Mouse (Mus musculus): Measurements from ENCODE around the gene Lztr1.
"Not testable (repeated sequence)": the region's sequence is repeated elsewhere in the genome, so short reads cannot be mapped to it uniquely, and the experiment has no call there.

The Lztr1 gene

GRCm38 (mm10) chr16:17499249-17499883 is 9.1 kb upstream of the Lztr1 start:
- in situ Hi-C loops (cut with MboI; ENCODE audit: unreplicated experiment in 2 of 2): no loop called here

DNA sequence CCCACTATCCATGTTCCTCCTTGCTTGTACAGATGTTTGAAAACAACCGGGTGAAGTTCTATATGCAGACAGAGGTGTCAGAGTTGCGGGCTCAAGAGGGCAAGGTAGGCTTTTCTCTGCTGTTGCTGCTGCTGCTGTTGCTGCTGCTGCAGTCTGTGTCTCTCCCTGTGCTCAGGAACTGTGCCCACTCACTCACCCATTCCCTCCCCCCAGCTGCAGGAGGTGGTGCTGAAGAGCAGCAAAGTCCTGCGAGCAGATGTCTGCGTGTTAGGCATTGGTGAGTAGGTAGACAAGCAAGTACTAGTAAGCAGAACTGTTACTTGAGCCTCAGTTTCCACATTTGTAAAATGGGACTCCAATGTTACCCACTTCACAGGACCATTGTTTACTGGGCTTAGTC is 5.8 kb upstream of the Lztr1 start:
- in situ Hi-C loops (cut with MboI; ENCODE audit: unreplicated experiment in 2 of 2): no loop called here

- in situ Hi-C loops (cut with MboI; ENCODE audit: unreplicated experiment in 2 of 2): no loop called here
Observed at GRCm38 (mm10) chr16:17507018-17507552, 1.4 kb upstream of the Lztr1 start.

DNA sequence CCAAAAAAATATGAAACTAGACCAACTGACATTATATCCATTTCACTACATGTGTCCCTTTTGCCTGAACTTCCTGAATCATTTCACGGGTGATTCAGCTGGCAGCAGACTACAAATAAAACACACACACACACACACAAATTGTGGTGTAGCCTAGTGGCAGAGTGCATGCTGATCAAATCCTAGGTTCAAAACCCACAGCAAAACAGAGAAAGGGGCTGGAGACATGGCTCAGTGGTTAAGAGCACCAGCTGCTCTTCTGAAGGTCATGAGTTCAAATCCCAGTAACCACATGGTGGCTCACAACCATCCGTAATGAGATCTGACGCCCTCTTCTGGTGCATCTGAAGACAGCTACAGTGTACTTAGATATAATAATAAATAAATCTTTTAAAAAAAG is 457 bp upstream of the Lztr1 start:
- in situ Hi-C loops (cut with MboI; ENCODE audit: unreplicated experiment in 2 of 2): not testable (repeated sequence)

- in situ Hi-C loops (cut with MboI; ENCODE audit: unreplicated experiment in 2 of 2): no loop called here
Observed at GRCm38 (mm10) chr16:17509240-17509597, 731 bp downstream of the Lztr1 start.

DNA sequence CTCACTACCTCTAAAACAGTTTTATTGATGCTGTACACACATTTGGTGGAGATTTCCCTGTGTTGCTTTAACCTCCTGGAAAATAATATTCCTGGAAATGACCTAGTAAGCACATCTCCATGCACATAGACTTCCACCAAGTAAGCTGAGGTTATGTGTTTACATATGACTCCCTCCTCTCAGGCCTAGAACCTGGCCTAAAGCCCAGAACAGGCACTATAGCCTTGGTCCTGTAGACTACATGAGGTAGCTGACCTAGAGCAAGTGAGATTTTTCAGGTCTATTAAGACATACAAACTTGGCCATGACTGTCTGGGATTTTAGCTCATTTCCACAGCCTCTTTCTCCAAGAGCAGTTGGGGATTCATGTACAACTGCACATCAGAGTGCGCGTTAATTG is 1.7 kb downstream of the Lztr1 start:
- in situ Hi-C loops (cut with MboI; ENCODE audit: unreplicated experiment in 2 of 2): no loop called here

DNA sequence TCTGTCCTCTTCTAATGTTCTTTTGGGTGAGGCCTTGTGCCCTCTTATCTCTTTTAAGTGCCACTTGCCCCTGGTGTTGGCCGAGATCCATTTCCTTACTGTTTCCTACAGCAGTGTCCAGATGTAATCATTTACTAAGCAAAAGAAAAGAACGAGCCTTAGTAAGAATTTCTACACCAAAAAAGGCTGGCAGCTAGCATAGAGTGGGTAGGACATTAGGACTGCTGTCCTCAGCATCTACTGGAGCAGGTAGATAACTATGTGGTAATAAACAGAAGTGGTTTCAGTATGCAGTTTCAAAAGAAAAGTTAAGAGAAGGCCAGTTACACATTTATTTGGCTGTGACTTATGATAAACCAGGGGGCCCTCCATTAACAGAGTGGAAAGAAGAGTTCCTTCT is 2.2 kb downstream of the Lztr1 start:
- in situ Hi-C loops (cut with MboI; ENCODE audit: unreplicated experiment in 2 of 2): no loop called here

- in situ Hi-C loops (cut with MboI; ENCODE audit: unreplicated experiment in 2 of 2): no loop called here
Observed at GRCm38 (mm10) chr16:17511431-17511830, 2.9 kb downstream of the Lztr1 start.

DNA sequence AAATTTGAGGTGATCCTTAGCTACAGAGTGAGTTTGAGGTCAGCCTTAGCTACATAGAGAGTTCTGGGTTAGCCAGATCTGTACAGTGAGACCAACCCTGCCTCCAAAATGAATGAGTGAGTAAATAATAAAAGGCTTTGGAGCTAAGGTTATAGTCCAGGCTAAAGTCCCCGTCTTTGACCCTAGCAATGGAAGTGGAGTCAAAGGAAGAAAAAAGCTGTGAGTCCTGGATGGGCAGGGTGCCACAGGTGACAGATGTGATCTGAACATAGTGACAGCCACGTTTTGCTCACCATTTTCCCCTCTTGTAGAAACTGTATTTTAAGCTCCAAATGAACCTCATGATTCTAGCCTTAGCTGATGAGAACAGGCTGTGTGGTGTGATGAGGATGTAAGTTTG is 10.4 kb downstream of the Lztr1 start:
- in situ Hi-C loops (cut with MboI; ENCODE audit: unreplicated experiment in 2 of 2): no loop called here

- in situ Hi-C loops (cut with MboI; ENCODE audit: unreplicated experiment in 2 of 2): no loop called here
Observed at GRCm38 (mm10) chr16:17524156-17524555, 15.7 kb downstream of the Lztr1 start.

GRCm38 (mm10) chr16:17525524-17525923 is 17.0 kb downstream of the Lztr1 start:
- in situ Hi-C loops (cut with MboI; ENCODE audit: unreplicated experiment in 2 of 2): no loop called here

DNA sequence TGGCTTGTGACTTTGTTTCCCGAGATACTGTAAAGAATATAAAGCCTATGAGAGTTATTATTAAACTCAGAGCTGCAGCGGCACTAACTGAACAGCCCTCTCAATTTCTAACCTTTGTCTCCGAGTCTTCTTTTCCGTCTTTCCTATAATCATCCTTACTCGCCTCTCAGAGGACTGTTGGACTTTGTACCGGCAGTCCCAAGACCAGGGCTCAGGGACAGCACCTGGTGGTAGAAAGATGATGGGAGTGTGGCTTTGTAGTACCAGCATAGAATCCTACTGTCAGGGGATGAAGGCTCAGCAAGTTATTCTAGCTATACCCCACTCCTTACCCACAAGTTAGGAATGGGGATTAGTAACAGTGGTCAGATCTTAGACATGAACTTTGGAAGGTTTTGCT is 17.7 kb downstream of the Lztr1 start:
- in situ Hi-C loops (cut with MboI; ENCODE audit: unreplicated experiment in 2 of 2): no loop called here

DNA sequence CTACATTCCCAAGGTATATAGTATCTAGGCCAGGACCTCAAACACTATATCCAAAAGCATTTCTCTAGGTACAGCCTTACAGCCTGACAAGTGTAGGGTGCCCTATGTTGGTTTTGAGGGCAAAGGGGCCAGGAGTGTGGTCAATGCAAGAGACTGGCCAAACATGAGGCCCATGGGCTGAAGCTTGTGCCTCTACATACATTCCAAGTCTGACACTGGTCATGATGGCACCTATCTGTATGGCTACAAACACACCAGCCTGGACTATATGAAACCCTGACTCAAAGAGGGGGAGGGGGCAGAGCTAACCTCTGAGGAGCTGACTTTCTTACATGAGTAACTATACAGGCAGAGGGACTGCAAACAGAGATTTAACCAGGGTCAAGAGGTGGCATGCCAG is 19.1 kb downstream of the Lztr1 start:
- in situ Hi-C loops (cut with MboI; ENCODE audit: unreplicated experiment in 2 of 2): no loop called here

GRCm38 (mm10) chr16:17528276-17528675 is 19.8 kb downstream of the Lztr1 start:
- in situ Hi-C loops (cut with MboI; ENCODE audit: unreplicated experiment in 2 of 2): no loop called here

GRCm38 (mm10) chr16:17529981-17530586 is 21.6 kb downstream of the Lztr1 start:
- in situ Hi-C loops (cut with MboI; ENCODE audit: unreplicated experiment in 2 of 2): loop anchor here in 1 of 2 experiments (5.0 kb wide), 1 partner anchor 128 kb away; no protein-coding TSS in a partner anchor

GRCm38 (mm10) chr16:17530640-17531288 is 22.3 kb downstream of the Lztr1 start, which contains the start of gene Thap7:
Gene Thap7, minus strand, starts transcription at chr16:17531136.
- in situ Hi-C loops (cut with MboI; ENCODE audit: unreplicated experiment in 2 of 2): loop anchor here in 1 of 2 experiments (5.0 kb wide), 1 partner anchor 128 kb away; no protein-coding TSS in a partner anchor

DNA sequence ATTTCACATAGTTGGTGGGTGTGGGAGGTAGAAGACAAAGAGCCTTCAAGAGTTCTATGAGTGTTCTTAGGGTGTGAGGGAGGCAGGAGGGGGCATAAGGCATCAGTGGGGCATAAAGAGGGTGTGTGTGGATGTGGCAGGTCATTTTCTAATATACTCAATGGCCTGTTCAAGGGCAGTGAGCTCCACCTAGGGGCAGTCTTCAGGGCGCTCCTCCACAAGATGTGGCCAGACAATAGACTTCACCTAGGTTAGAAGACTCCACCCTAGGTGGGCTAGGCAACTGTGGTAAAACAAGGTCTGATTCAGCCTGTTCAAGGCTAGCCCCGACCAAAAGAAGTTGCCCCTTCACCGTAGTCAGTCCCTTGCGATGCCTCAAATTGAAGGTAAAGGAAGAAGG is 23.8 kb downstream of the Lztr1 start:
- in situ Hi-C loops (cut with MboI; ENCODE audit: unreplicated experiment in 2 of 2): loop anchor here in 1 of 2 experiments (5.0 kb wide), 1 partner anchor 130 kb away; no protein-coding TSS in a partner anchor

- in situ Hi-C loops (cut with MboI; ENCODE audit: unreplicated experiment in 2 of 2): loop anchor here in 1 of 2 experiments (5.0 kb wide), 1 partner anchor 131 kb away; no protein-coding TSS in a partner anchor
Observed at GRCm38 (mm10) chr16:17532676-17533329, 24.3 kb downstream of the Lztr1 start.

DNA sequence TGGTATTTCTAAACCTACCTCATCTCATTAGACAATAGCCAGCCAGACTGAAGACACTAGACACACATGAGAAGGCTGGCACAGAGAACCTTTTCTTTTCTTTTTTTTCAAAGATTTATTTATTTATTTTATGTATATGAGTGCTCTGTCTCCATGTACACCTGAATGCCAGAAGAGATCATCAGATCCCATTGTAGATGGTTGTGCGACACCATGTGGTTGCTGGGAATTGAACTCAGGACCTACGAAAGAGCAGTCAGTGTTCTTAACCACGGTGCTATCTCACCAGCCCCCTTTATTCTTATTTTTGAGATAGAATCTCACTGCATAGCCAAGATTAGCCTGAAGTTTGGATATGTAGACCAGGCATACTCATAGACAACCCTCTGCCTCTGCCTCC is 28.1 kb downstream of the Lztr1 start:
- in situ Hi-C loops (cut with MboI; ENCODE audit: unreplicated experiment in 2 of 2): no loop called here

GRCm38 (mm10) chr16:17542632-17543031 is 34.1 kb downstream of the Lztr1 start:
- in situ Hi-C loops (cut with MboI; ENCODE audit: unreplicated experiment in 2 of 2): no loop called here

DNA sequence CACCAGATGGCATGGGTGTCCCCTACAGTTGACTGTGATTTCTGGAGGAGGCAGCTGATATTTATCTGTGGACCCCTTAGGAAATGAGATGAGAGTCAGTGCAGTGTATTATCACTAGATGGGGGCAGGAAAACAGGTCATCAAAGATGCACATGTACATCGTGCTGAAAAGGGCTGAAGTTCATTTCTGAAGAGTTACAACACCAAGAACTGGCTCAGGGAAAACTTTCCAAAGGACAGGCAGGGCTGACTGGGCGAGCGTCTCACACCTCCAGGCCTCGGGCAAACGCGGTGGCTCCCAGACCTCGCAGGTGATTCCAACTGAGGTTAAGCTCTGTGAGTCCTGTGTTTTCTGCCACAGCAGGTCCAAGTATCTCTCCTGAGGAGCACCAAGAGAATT is 44.3 kb downstream of the Lztr1 start:
- in situ Hi-C loops (cut with MboI; ENCODE audit: unreplicated experiment in 2 of 2): loop anchor here (10.0 to 25.0 kb wide), 2 partner anchors 182 to 484 kb away; partner anchors contain the start of gene Med15 (in 1 of the 2)

Data from v-Abl transformed pro-B cells (cell line).